Mouse (Mus musculus): ENCODE measurements at regions not wholly inside any gene's neighbourhood (a gene's known extent, or its start where the extent isn't known, plus 50 kb on each side); places are given as distances from the start of the nearest gene placed in this dataset.
A peak's percentile ranks its signal among the peaks of the same experiment; 100 is the strongest.
"Not testable (repeated sequence)": the region's sequence is repeated elsewhere in the genome, so short reads cannot be mapped to it uniquely, and the experiment has no call there.

DNA sequence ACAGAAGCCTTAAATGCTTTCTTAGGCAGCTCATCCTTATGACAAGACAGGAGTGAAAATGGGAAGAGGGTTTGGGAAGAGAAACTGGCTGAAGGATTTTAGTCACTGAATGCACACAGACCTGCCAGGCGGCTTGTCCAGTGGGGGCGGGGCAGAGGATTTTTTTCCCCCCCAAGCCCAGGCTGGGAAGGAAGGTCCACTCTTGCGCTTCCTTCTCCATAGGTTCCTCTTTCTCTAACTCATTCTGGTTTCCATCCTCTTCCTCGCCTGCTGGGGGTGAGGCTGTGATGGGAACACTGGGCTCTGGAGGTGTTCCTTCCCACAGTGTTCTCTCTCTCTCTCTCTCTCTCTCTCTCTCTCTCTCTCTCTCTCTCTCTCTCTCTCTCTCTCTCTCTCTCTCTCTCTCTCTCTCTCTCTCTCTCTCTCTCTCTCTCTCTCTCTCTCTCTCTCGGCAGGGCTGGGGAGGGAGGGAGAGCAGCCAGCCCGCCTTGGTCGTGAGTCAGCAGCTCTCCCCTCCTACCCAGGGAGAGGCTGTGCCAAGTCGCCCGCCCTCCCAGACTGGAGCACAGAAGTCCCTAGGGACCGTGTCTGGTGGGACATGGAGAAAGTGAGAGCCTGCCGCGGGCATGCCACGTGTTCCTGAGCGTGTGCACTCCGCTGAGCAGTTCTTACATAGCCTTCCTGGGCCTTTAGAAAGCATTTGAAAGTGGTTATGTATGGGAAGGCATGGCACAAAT lies 150.0 kb downstream of the Kcnrg start:
- DNase-seq (ENCODE audit: low spot score in 2 of 2) = peak; percentile 35 to 57

DNA sequence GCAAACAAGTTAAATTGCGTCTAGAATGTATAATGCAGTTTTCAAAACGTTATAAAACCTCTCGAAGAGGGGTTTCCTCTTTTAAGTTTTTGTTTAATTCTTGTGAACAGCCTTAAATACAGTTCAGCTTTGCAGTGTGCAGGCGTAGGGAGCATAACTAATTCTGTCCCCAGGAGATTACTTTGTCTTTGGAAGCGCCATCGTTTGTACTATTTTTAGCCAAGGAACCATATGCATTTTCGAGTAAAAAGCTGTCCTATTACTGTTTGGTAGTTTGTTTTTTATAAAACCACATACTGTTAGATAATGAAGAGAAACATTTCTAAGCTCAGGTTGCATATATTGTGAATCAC lies 150.5 kb downstream of the Kcnrg start:
- DNase-seq (ENCODE audit: low spot score in 2 of 2) = no peak

DNA sequence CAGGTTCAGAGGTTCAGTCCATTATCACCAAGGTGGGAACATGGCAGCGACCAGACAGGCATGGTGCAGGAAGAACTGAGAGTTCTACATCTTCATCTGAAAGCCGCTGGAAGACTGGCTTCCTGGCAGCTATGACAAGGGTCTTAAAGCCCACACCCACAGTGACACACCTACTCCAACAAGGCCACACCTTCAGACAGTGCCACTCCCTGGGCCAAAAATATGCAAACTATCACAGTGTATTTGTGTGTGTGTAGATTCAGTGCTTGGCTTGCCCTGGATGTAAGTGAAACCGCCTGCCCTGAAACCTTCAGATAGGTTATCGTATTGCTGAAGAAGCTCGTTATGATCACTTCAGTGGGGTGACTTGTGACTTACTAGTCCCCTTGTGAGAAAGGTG lies 151.3 kb downstream of the Kcnrg start:
- no peak for DNase-seq (ENCODE audit: low spot score in 2 of 2)

DNA sequence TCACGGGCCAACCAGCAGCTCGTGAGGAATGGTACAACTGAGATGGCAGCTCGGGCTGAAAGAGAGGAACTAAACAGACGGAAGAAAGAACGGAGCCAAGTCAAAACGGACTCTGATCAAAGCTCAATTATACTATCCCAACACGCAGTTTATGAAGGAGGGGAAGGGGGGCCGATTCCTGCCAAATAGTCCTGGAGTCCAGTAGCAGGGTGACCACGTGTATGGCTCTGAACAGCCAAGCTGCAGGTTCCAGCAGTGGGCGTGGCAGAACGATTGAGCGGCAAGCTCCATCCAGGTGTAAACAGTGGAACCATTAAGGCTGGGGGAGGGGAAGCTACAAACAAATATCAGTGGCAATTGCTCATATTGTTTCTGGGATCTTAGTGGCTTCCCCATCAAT lies 152.9 kb downstream of the Kcnrg start:
- not testable (repeated sequence) for DNase-seq (ENCODE audit: low spot score in 2 of 2)

DNA sequence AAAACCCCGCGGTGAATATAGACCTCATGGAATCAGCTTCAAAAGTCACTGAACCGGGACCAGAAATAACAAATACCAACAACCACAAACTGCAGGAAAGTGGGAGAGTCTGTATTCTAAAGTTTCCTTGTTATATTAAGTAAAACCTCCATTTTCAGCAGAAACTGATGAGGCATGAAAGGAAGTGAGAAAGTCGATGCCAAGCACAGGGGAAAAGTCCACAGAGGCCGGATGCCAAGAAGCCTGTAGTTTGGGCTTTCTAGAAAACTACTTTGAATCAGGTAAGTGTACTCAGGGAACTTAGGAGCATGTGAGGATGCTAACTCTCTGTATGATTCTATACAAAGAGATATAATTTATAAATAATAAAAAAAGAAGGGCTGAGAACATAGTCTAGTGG lies 154.8 kb downstream of the Kcnrg start:
- DNase-seq (ENCODE audit: low spot score in 2 of 2) = no peak

DNA sequence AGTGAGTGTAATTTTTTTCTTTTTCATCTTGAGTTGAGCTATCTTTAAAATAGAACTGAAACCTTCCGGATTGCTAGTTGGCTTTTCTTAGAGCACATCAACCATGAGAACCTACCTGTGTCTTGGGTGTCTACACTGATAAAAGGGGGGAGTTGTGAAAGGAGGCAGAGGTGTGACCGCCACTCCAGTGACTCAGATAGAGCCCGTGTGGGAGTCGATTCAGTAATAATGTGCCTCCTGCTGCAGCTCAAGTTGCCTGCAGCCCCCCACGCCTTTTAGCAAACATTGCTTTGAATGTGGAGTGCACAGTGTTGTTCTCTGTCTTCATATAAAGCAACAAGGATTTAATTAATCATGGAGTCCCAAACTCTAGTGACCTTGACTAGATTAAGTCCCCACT lies 162.6 kb downstream of the Kcnrg start:
- DNase-seq (ENCODE audit: low spot score in 2 of 2) = no peak

DNA sequence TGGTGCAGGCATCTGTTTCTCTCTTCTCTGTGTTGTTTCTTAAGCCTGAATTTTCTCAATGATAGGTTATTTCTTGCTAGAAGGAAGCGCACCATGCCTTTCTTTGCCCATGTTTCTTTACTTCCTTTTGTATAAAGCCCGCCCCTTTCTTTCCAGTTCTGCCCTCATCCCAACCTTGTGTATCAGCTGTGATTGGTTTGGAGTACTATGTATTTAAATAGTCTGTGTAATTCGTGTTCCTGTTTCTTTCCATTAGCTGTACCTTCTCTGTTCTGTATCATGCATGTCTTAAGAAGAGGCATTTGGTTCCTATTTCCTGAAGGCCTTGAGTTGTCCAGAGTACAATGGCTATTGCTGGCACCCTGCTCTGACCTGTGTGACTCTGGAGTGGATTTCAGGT lies 166.9 kb downstream of the Kcnrg start:
- DNase-seq (ENCODE audit: low spot score in 2 of 2) = no peak

DNA sequence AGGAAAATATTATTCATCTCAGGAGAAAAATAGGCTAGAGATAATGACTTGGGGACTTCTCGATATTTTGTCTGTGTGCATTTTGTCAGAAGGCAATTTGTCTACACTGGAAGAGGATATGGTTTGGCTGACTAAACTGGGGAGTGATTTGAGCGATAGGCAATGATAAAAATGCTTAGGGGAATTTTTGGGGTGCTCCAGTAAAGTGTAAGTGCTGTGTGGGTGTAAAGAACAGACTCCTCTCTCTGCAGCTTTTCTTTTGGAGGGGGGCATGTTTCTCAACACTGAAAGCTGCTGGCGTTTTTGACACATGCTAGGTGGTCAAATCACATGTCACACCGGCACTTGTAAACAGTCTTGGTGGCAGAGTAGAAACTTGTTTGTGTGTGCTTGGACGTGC lies 171.4 kb downstream of the Kcnrg start:
- no peak for DNase-seq (ENCODE audit: low spot score in 2 of 2)

DNA sequence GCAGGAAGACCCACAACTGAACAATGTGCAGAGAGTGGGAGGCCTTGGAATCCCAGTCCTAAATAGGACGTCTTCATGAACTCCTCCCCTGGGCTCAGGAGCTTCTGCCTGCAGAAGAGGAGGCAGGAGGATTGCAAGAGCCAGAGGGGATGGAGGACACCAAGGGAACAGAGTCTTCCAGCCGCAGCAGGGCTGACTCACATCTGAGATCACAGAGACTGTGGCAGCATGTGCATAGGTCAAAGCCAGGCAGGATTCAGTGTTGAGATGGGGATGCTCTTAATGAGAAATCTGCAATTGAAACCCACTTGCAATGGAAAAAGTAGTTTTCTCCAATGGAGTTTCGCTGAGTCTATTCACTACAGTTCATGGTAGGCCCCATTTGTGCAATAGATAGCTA lies 175.9 kb downstream of the Kcnrg start:
- no peak for DNase-seq (ENCODE audit: low spot score in 2 of 2)

DNA sequence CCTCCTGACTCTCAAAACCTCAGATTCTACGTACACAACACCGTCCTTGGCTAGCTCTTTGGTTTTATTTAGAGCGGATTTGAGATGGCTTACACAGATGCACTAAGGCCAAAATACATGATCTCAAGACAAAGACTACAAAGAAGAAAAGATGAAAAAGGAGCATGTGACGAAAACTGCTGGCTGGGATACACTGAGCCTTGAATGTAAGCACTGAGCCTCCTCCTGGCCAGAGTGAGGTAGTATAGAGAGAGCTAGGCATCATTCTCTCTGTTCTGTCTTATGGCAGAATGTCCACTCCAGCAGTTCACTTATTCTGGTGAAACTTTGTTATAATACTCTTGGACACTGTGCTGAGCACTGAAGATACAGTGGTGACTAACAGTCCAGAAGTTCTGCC lies 177.4 kb downstream of the Kcnrg start:
- no peak for DNase-seq (ENCODE audit: low spot score in 2 of 2)

DNA sequence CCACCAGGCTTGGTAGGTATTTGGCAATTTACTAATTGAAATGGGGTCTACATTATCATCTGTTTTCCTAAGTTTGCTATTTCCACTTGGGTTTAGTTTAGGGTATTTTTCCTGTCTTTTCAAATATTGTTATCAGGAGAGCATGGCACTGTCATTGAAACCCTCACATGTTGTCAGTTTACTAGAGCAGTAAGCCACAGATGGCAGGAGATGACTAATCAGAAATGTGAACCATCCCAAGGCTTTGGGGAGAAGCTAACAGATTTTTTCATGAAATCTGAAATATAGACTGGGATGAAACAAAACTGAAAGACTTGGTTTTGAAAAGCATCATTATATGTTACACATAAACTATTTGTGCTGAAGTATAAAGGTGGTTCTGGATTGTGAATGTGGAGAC lies 178.8 kb downstream of the Kcnrg start:
- no peak for DNase-seq (ENCODE audit: low spot score in 2 of 2)

DNA sequence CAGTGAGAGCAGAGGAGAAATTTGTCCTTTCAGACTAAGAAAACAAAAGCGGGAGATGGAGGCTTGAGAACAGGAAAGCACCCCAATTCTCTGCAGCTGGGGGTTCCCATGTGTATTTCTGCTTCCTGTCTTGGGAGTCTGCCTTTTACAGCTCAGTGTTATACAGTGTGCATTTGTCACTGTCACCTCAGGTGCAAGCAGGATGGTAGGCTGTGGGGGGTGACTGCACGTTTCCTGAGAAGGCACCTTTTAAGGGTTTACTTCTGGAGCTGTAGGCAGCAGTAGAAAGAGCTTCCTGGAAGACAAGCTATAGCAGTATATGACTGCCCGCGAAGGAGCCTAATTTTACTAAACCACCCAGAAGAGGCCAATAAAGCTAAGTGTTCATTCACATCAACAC lies 180.5 kb downstream of the Kcnrg start:
- DNase-seq (ENCODE audit: low spot score in 2 of 2) = no peak

DNA sequence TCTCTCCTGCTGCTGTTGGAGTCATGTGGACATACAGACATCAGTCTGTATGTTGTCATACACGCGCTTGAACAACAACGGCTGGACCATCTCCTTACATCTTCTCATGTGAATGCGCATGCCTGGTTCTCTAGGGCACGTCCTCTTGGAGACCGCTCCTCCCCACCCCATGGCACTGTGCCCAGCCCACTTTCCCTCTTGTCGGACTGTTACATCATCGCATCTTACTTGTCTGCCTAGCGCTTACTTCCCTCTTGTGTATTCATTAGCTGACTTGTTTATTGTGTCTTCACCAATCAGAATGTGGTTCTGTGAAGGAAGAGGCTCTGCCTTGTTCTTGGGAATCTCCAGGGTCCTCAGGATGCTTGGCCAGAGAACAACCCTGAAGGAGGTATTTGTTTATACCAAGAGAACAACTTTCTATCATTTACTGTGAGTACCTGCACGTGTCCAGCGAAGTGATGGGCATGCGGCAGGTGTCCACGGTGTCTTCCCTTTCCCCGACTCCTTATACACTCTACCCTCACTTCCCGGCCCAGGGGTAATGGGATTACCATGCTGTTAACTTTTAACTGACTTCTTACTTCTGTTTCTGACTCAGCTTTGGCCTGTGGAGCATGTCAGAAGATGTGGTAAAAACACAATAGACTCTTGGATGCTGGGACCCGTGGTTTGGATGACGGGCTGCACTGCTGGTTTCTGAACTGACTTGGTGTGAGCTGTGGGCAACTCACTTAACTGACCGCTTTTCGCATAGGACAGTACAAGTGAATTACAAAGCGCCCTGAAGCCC lies 181.9 kb downstream of the Kcnrg start:
- DNase-seq (ENCODE audit: low spot score in 2 of 2) = peak; percentile 25 to 44

DNA sequence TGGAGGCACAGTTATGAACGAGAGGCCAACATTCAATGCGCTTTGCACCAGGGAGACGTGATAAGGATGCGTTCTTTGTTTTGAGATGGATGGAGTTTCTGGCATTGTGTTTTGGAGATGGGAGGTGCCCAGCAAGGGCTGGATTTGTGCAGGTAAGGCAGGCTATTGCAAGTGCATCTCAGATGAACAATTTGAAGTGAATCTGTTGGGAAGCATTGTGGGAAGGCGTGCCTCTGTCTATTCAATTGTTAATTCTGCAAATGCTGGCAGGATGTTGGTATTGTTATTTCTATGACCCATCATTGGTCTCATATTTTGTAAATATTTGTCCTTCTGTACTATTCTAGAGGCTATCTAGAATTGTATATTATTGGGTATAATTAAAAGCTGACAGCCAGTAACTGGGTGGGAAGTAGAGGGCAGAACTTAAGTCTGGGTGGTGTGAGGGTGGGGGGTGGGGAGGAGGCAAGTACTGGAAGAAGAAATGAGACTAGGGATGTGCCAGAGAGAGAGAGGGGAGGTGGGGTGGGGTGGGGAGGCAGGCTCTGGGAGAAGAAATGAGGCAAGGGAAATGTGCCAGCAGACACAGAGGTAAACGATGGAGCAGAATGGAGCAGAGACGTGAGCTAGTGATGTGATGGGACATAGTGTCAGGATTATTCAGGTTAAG lies 188.9 kb downstream of the Kcnrg start:
- no peak for DNase-seq (ENCODE audit: low spot score in 2 of 2)

DNA sequence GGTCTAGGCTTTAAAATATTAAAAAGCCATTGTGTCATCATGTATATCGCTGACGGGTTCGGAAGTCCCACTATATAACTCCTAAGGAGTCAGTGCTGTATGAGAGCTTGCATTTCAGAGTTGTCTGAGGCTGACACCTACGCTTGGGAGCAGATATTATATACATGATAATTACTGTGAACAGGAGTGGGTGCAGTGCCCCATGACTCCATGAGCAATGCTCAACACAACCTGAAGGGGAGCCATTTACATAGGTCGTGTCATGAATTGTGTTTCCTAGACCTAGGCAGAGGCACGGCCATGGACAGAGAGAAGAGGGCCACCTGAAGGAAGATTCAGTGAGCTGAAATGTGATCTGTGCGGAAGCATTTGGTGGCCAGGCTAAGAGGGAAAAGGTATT lies 189.4 kb downstream of the Kcnrg start:
- no peak for DNase-seq (ENCODE audit: low spot score in 2 of 2)

DNA sequence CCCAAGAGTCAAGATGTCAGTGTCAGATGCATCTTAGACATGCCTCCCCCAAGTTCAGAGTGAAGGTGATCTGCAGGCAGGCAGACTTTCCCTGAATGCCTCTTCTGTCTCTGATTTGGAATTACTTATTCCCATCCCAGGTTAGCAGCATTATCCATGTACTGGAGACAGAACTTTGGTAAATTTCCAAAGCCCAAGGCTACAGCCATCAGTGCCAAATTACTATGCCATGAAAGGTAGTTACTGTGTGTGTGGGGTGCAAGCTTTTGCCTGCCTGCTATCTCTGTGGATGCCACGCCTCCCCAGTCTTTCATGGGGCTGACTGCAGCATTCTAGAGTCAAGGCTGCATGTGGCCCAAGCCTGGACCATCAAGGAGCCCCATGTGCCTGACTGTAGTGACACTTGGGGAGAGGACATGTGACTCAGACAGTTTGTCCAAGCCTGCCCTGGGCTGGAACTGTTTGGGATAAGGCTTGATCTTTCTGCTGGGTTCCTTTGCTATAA lies 196.2 kb downstream of the Kcnrg start:
- DNase-seq (ENCODE audit: low spot score in 2 of 2) = no peak

DNA sequence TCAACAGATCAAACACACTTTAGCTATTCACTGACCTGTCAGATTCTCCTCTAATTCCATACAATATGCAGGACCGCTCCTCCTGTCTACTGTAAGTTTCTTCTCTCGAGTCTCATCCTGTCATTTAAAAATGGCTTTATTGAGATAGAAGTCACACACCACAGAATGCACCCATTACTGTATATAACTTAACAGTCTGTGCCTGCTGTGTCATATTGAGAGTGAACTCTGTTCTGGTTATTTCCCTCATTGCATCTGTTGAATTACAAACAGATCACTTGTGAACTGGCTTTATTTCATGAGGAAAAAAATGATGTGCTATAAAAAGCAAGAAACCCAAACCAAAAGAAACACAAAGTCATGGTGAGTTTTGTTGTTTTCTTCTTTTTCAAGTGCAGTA lies 198.2 kb downstream of the Kcnrg start:
- DNase-seq (ENCODE audit: low spot score in 2 of 2) = no peak

DNA sequence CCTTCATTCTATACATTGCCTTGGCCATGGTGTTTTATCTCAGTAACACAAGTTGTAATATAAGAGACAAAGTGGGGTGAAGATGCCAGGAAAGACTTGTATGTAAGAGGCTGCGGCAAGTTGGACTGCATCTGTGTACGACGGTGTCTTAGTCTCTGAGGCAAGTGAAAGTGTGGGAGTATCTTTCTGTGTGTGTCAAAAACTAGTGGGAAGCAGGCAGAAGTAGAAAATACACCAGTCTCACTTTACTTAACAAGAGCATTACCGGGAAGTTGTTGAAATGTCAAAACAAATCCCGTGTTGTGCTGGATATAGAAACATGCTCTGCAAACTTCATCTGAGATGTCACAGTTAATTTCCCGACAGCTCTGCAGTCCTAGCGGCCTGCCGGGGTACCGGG lies 200.9 kb downstream of the Kcnrg start:
- no peak for DNase-seq (ENCODE audit: low spot score in 2 of 2)

DNA sequence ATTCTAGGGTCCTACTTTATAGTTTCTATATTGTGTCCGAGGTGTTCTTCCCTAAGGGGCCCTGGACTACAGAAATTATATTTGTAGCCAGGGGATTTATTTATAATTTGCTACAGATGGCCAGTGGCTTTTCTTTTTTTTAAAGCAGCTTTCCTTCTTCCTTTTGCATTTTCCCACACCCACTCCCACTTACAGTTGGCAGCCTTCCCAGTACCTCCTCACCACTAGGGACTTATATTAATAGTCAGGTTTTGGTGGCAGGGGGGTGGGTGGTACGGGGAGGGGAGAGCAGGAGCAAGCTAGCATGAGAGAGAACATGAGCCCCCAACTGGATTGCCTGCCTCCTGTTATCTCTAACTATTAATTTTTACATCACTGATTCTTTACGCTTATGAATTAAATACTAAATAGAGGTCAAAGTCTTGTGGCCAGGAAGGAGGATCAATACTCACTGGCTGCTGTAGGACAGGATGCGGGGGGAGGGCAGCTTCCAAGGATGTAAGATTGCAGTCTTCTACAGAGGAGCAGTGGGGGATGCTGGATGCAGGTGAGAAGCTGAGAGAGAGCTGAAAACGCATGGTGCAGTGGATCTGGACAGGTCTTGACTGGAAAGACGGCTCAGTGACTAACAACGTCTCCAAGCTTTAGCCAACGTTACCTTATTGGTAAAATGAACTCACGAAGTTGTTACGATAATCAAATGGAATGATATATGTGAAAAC lies 202.6 kb downstream of the Kcnrg start:
- DNase-seq (ENCODE audit: low spot score in 2 of 2) = peak in 1 of 2 experiments; percentile 28

DNA sequence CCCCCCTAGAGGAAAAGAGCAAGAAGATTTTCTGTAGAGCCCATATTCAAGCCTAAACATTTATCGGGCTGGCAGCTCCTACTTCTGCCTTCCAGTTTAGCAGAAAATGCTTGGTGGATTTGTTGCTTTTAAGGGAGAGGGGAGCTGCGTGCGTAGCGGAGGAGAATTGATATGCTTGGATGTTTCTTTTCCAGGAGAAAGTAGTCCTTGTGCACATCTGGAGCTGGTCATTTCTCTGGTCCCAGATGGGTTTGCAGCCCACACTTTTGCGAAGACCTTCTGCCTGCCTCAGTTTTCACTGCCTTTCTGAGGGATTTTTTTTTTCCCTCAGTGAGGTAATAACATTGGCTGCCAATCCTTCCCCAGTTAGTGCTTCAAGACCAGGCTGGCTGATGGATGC lies 203.6 kb downstream of the Kcnrg start:
- no peak for DNase-seq (ENCODE audit: low spot score in 2 of 2)

DNA sequence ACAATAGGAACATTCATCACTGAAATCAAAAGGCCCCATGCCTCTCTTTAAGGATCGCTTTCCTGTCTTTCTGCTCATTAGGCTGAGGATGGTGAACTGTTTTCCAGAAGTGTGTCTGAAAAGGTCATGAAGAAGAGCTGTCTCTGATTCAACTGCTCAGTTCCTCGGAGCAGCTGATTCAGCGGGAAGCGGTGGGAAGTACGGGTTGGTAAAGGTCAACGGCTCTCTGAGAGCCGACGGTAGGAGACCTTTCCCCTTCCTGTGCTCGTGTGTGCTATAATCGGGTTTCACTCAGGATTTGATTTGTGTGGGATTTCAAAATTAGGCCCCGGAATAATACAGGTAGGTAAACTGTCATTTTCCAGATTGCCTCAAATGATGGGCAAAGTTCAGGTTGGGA lies 210.5 kb downstream of the Kcnrg start:
- DNase-seq (ENCODE audit: low spot score in 2 of 2) = no peak

DNA sequence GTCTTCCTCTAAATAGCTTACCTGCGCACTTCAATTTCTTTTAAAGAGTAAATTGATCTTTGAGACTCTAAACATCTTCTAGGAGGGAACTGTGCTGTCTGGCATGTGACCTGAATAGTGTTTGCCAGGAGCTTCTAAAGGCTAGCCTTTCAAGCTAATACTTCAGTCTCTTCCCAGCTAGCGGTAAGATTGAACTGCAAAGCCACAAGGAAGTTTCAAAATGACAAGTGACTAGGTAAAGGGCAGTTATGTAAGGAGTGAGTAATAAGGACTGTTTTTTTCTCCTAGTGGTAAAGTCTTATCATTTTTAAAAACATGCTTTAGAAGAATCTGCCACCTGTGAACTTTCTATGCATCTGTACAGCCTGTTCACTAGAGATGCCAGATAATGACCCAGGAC lies 211.1 kb downstream of the Kcnrg start:
- DNase-seq (ENCODE audit: low spot score in 2 of 2) = no peak
